Mouse (Mus musculus): ENCODE data around the gene Lrp5.

DNA sequence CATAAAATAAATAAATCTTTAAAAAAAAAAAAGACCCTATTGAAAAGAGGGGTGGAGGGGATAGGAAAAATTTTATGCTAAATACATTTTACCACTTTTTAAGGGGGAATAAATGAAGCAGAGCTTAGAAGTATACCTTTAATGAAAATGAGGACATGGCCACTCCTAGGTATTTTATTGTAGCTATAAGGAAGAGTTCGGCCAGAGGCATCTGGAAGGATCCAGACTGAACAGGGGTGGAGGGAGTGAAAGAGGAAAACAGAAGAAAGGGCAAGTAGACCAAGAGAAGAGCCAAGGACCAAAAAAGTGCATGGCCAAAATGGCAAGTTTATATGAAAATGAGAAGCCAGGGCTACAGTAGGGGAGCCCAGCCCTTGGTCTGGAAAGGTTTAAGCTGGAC lies 136.3 kb downstream of the Lrp5 start:
- TF ChIP-seq EP300 (IDR thresholded peaks at IDR 0.05; ENCODE audit: insufficient read depth, low read depth, low read length) (no peak), CTCF (IDR thresholded peaks at IDR 0.05; ENCODE audit: low read depth, low read length) (no peak), POLR2A (IDR thresholded peaks at IDR 0.05; ENCODE audit: insufficient read depth, low read length) (no peak)

Measured in ES-Bruce4 (cell line).